Mouse (Mus musculus) myocyte (in vitro differentiated cells): ENCODE data around the gene Sema3g.

Source experiments
- CEBPB ChIP-seq: IDR thresholded peaks from 2 replicates; pipeline ENCODE4 v1.6.1; 2011; ENCODE audit warnings: mild to moderate bottlenecking, moderate library complexity; ENCODE audit not compliant: poor library complexity, insufficient read depth, severe bottlenecking
- E2F4 ChIP-seq: IDR thresholded peaks from one replicate; pipeline ENCODE4 v1.6.1; 2011; ENCODE audit warnings: mild to moderate bottlenecking, control low read depth, moderate library complexity; ENCODE audit not compliant: insufficient read depth
- MAX ChIP-seq: IDR thresholded peaks from one replicate; pipeline ENCODE4 v1.6.1; 2011; ENCODE audit warnings: low read depth, mild to moderate bottlenecking, control low read depth
- MYOD1 ChIP-seq, 3 experiments: IDR thresholded peaks; one replicate each; pipeline ENCODE4 v1.6.1; 2011; ENCODE audit warnings: control low read depth in 2 of 3, low read depth in 2 of 3, mild to moderate bottlenecking in 2 of 3, moderate library complexity in 1 of 3; ENCODE audit not compliant: insufficient read length in 2 of 3, control insufficient read depth in 1 of 3
- MYOG ChIP-seq, 3 experiments: IDR thresholded peaks; one replicate each; pipeline ENCODE4 v1.6.1; 2011; ENCODE audit warnings: control low read depth in 2 of 3, low read depth in 2 of 3, mild to moderate bottlenecking in 2 of 3; ENCODE audit not compliant: insufficient read length in 2 of 3, control insufficient read depth in 1 of 3, insufficient read depth in 1 of 3
- POLR2A ChIP-seq: IDR thresholded peaks from one replicate; pipeline ENCODE4 v1.6.1; 2011; ENCODE audit warnings: low read depth, mild to moderate bottlenecking, control low read depth, moderate library complexity; ENCODE audit not compliant: insufficient read length
- POLR2AphosphoS2 ChIP-seq: IDR thresholded peaks from one replicate; pipeline ENCODE4 v1.6.1; 2011; ENCODE audit warnings: low read depth, control low read depth; ENCODE audit not compliant: insufficient read length
- REST ChIP-seq: IDR thresholded peaks from one replicate; pipeline ENCODE4 v1.6.1; 2011; ENCODE audit warnings: mild to moderate bottlenecking, control low read depth, moderate library complexity; ENCODE audit not compliant: insufficient read depth, insufficient read length
- SRF ChIP-seq: IDR thresholded peaks from one replicate; pipeline ENCODE4 v1.6.1; 2011; ENCODE audit warnings: low read depth; ENCODE audit not compliant: control insufficient read depth, insufficient read length
- TCF12 ChIP-seq: IDR thresholded peaks from one replicate; pipeline ENCODE4 v1.6.1; 2011; ENCODE audit warnings: mild to moderate bottlenecking, control low read depth; ENCODE audit not compliant: poor library complexity, insufficient read depth, severe bottlenecking
- TCF3 ChIP-seq: IDR thresholded peaks from one replicate; pipeline ENCODE4 v1.6.1; 2011; ENCODE audit warnings: low read depth, control low read depth; ENCODE audit not compliant: insufficient read length
- USF1 ChIP-seq: IDR thresholded peaks from one replicate; pipeline ENCODE4 v1.6.1; 2011; ENCODE audit warnings: low read depth, mild to moderate bottlenecking, control low read depth, moderate library complexity

- TF ChIP-seq MYOD1 (IDR thresholded peaks at IDR 0.05; ENCODE audit: control insufficient read depth in 1 of 3, insufficient read length in 2 of 3, low read depth in 2 of 3) (no peak), SRF (no peak), MYOG (IDR thresholded peaks at IDR 0.05; ENCODE audit: control insufficient read depth in 1 of 3, insufficient read depth in 1 of 3, insufficient read length in 2 of 3, low read depth in 2 of 3) (no peak), CEBPB (no peak), POLR2A (no peak), E2F4 (no peak), MAX (no peak), POLR2AphosphoS2 (no peak), USF1 (no peak), REST (no peak), TCF12 (no peak), TCF3 (no peak)
Measured at GRCm38 (mm10) chr14:31181512-31181911, 36.1 kb upstream of the Sema3g start.
